Mouse (Mus musculus) midbrain, embryonic 12.5 days (tissue): ENCODE data around the gene Olfr316. TPM values are rescaled to one million over a fixed set of nuclear protein-coding genes. Genes with fewer than 3 reads are reported as not detected.

Source experiments
- polyA plus RNA-seq: library from polyadenylated mRNA; unstranded; fragments of >200 nt; fragmentation: Nextera tagmentation; extraction: Ambion mirVana; gene quantifications from 2 replicates; pipeline ENCODE4 v1.2.1, GENCODE M21; 2016

The Olfr316 gene
- polyA plus RNA-seq, 1 experiment from 2014 or later, result not detected

Other genes with a start within 250 kb of the Olfr316 start
- not detected in 2 replicates for gene Olfr330, start 217.9 kb upstream of the Olfr316 start, polyA plus RNA-seq
- not detected in 2 replicates for gene Olfr329-ps, start 206.3 kb upstream of the Olfr316 start, polyA plus RNA-seq
- gene Olfr328, start 197.1 kb upstream of the Olfr316 start, polyA plus RNA-seq, result 0.08 and 0.14 TPM in 2 replicates
- not detected in 2 replicates for gene Olfr224, start 182.2 kb upstream of the Olfr316 start, polyA plus RNA-seq
- gene Olfr325, start 175.0 kb upstream of the Olfr316 start, polyA plus RNA-seq, result not detected in 2 replicates
- gene Olfr324, start 157.6 kb upstream of the Olfr316 start, polyA plus RNA-seq, result not detected in 2 replicates
- gene 2210407C18Rik, start 136.7 kb upstream of the Olfr316 start, polyA plus RNA-seq, result not detected in 2 replicates
- gene Olfr323, start 122.2 kb upstream of the Olfr316 start, polyA plus RNA-seq, result not detected in 2 replicates
- 0.13 and 0.28 TPM in 2 replicates for gene Trim58, start 112.3 kb upstream of the Olfr316 start, polyA plus RNA-seq
- gene Olfr322, start 94.0 kb upstream of the Olfr316 start, polyA plus RNA-seq, result not detected in 2 replicates
- not detected in 2 replicates for gene Olfr320, start 71.6 kb upstream of the Olfr316 start, polyA plus RNA-seq
- gene Olfr319, start 53.6 kb upstream of the Olfr316 start, polyA plus RNA-seq, result not detected in 2 replicates
- gene Olfr318, start 28.7 kb upstream of the Olfr316 start, polyA plus RNA-seq, result not detected in 2 replicates
- not detected in 2 replicates for gene Olfr317, start 13.5 kb upstream of the Olfr316 start, polyA plus RNA-seq
- not detected in 2 replicates for gene Olfr315, start 20.5 kb downstream of the Olfr316 start, polyA plus RNA-seq
- not detected in 2 replicates for gene Olfr314, start 30.2 kb downstream of the Olfr316 start, polyA plus RNA-seq
- gene Fam183b, start 49.2 kb downstream of the Olfr316 start, polyA plus RNA-seq, result 2.0 and 2.1 TPM in 2 replicates
- not detected in 2 replicates for gene Olfr313, start 62.3 kb downstream of the Olfr316 start, polyA plus RNA-seq
- gene Olfr312, start 76.5 kb downstream of the Olfr316 start, polyA plus RNA-seq, result not detected in 2 replicates
- not detected in 2 replicates for gene Olfr311, start 86.5 kb downstream of the Olfr316 start, polyA plus RNA-seq
- 17.7 and 19.9 TPM in 2 replicates for gene Gm12258, start 94.4 kb downstream of the Olfr316 start, polyA plus RNA-seq
- gene 2810021J22Rik, start 114.5 kb downstream of the Olfr316 start, polyA plus RNA-seq, result 10.2 and 13.7 TPM in 2 replicates
- 5.3 and 5.5 TPM in 2 replicates for gene Zfp39, start 151.5 kb downstream of the Olfr316 start, polyA plus RNA-seq
- not detected in 2 replicates for gene Btnl10, start 165.2 kb downstream of the Olfr316 start, polyA plus RNA-seq
- gene Rnf187, start 186.2 kb downstream of the Olfr316 start, polyA plus RNA-seq, result 437 and 465 TPM in 2 replicates
- gene Hist3h2ba, start 196.2 kb downstream of the Olfr316 start, polyA plus RNA-seq, result 177 and 223 TPM in 2 replicates
- gene Hist3h2a, start 202.0 kb downstream of the Olfr316 start, polyA plus RNA-seq, result 87.2 and 87.5 TPM in 2 replicates
- gene Trim17, start 202.0 kb downstream of the Olfr316 start, polyA plus RNA-seq, result 0.64 and 0.86 TPM in 2 replicates
- 19.9 and 20.5 TPM in 2 replicates for gene Trim11, start 225.4 kb downstream of the Olfr316 start, polyA plus RNA-seq